Mouse (Mus musculus) stomach, postnatal 0 days (tissue): ENCODE measurements around the gene Slc6a1.

ENCODE experiments used
- CTCF ChIP-seq: IDR thresholded peaks from 2 replicates; pipeline ENCODE4 v1.5.1; 2016; ENCODE audit warnings: antibody characterized with exemption, low read depth, mild to moderate bottlenecking, moderate library complexity
- EP300 ChIP-seq: optimal IDR thresholded peaks from 2 replicates; pipeline ENCODE3; 2016; ENCODE audit warnings: antibody characterized with exemption

DNA sequence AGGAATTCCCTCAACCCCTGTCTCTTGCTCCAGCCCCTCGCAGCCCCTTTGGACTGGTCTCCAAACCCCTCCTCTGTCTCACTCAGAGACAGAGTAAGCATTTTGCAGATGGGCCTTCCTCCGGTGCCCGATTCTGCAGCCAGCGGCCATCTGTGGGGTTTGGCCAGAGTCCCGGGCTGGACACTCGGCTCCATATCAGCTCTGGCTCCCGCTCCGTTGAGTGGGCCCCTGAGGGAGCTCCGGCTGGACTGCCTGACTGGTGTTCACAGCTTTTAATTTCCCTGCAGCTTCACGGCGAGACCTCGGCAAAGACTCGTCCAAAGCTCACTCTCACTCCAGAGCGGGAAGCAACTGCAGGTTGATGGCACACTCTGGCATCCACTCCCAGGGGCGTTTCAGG, 10.2 kb upstream of the Slc6a1 start:
- TF ChIP-seq CTCF, result no peak
- no peak for TF ChIP-seq EP300
